In the genomic region with DNA sequence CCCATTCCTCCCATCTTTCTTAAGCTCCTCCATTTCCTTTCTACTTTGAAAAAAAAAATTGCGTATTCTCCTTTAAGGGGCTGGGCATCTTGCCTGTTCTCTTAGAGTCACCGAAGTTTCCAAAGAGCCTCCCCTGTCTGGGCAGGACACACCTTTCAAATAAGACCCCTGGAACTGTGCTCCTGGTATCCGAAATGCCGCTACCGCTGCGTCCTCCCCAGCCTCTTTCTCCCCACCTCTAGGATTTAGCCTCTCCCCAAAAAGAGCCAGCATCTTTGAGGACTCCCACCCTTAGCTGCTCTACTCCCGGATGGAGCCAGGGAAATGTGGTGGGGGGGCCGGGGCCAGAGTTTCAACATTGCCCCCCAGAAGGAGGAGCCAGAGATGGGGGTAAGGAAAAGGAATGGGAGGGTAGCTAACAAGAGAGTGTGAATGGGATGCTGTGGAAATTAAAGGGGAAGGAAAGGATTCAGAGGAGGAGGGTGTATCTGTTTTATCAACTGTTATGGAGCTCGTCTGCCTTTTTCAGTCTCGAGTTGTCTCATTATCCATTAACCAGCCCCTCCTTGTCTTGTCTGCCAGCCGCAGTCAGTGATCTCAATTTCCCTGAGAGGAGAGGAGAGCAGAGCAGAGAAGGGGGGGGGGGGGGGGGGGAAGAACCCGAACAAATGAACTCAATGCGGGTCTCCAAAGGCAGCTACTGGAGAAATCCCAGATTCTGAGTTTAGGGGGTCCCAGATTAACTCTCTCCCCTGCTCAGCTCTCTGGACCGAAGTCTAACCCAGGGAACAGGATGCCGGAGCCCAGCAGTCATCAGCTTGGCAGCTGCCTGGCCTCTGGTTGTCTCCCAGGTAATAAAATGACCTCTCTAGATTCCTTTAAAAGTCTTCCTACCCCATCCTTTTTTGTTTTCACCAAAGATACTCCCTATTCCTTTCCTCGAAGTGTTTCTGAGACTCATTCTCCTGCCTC, we compare ENCODE assay signal across 8 mouse cellular contexts. TPM values are rescaled to one million over a fixed set of nuclear protein-coding genes. Genes with fewer than 3 reads are reported as not detected.
DNase-seq lines count a peak whose midpoint lies in the region; ATAC-seq and TF ChIP-seq lines count a peak whose summit lies in the region.

Gene Mtmr11, plus strand, starts transcription at position 136 of the 972 bp plus-strand sequence.

- ATAC-seq in heart, embryonic 14.5 days (ENCODE audit: insufficient number of reproducible peaks, insufficient read depth, low FRiP score, low read depth), result no peak
- peak; percentile 19; the same call in 1 of the 2 replicates for ATAC-seq in midbrain, embryonic 14.5 days (ENCODE audit: low FRiP score, low TSS enrichment)
- no peak for ATAC-seq in monocyte, adult 5-6 weeks (replicated peaks; ENCODE audit: insufficient number of reproducible peaks, low FRiP score, low TSS enrichment, poor library complexity, severe bottlenecking)

- H3K9me3 ChIP-seq in heart, embryonic 14.5 days (ENCODE audit: control insufficient read depth, low read length), result no peaks in the 10 kb centered on the region
- H3K9me3 ChIP-seq in midbrain, embryonic 14.5 days (ENCODE audit: control insufficient read depth, low read length), result no peaks in the 10 kb centered on the region

- no peaks in the 10 kb centered on the region for H3K36me3 ChIP-seq in testis, adult 2 months (ENCODE audit: control insufficient read depth, insufficient read depth, low read length)
- H3K36me3 ChIP-seq in heart, embryonic 14.5 days (ENCODE audit: control insufficient read depth, insufficient read depth, low read length), result no peaks in the 10 kb centered on the region
- H3K36me3 ChIP-seq in midbrain, embryonic 14.5 days (ENCODE audit: control insufficient read depth, insufficient read depth, low read length), result no peaks in the 10 kb centered on the region

- H3K4me1 ChIP-seq in testis, adult 2 months (ENCODE audit: control insufficient read depth, insufficient read depth, low read length), result peaks cover 6% of the 10 kb centered on the region
- peaks cover 20 to 25% of the 10 kb centered on the region in 2 experiments for H3K4me1 ChIP-seq in heart, embryonic 14.5 days (ENCODE audit: control insufficient read depth in 2 of 2, insufficient read depth in 2 of 2, low read length in 2 of 2)
- peaks cover 10% of the 10 kb centered on the region for H3K4me1 ChIP-seq in midbrain, embryonic 14.5 days (ENCODE audit: control insufficient read depth, insufficient read depth, low read length)

- H3K27ac ChIP-seq in testis, adult 2 months (ENCODE audit: control insufficient read depth, insufficient read depth, low read depth, low read length), result peak within 1 kb of the TSS; percentile 28
- peak within 1 kb of the TSS; percentile 83 to 92 for H3K27ac ChIP-seq in heart, embryonic 14.5 days (replicated peaks in 1 of 2; ENCODE audit: control insufficient read depth in 1 of 2, insufficient read depth in 1 of 2, low read depth in 2 of 2, low read length in 2 of 2)
- H3K27ac ChIP-seq in midbrain, embryonic 14.5 days (replicated peaks; ENCODE audit: low read depth, low read length), result peak within 1 kb of the TSS; percentile 53

- peak within 1 kb of the TSS; percentile 70 for H3K9ac ChIP-seq in heart, embryonic 14.5 days (ENCODE audit: low read length)
- H3K9ac ChIP-seq in midbrain, embryonic 14.5 days (replicated peaks; ENCODE audit: low read length), result peak within 1 kb of the TSS; percentile 50

- no peak for TF ChIP-seq POLR2A in testis, adult 2 months (IDR thresholded peaks at IDR 0.05; ENCODE audit: control insufficient read depth, low read depth, low read length)

- H3K4me2 ChIP-seq in heart, embryonic 14.5 days (ENCODE audit: low read length), result peak within 1 kb of the TSS; percentile 94
- peak within 1 kb of the TSS; percentile 78 for H3K4me2 ChIP-seq in midbrain, embryonic 14.5 days (ENCODE audit: low read length)

- no peak for DNase-seq in testis, postnatal 14 days (ENCODE audit: low spot score)
- DNase-seq in cerebellum, postnatal 25 days, result peak; percentile 49 to 50
- peak; percentile 54 for DNase-seq in kidney, postnatal 10 days
- peak; percentile 47 for DNase-seq in midbrain, embryonic 14.5 days
- no peak for DNase-seq in right cerebral cortex, postnatal 14 days

- H3K27me3 ChIP-seq in testis, adult 2 months (ENCODE audit: control insufficient read depth, insufficient read depth, low read length), result no peaks in the 10 kb centered on the region
- H3K27me3 ChIP-seq in heart, embryonic 14.5 days (ENCODE audit: control insufficient read depth, insufficient read depth, low read length), result no peaks in the 10 kb centered on the region
- no peaks in the 10 kb centered on the region for H3K27me3 ChIP-seq in midbrain, embryonic 14.5 days (ENCODE audit: control insufficient read depth, insufficient read depth, low read length)

- 11% methylated on average over 16 of the region's 16 CpGs for WGBS in heart, embryonic 14.5 days
- WGBS in midbrain, embryonic 14.5 days, result 7% methylated on average over 16 of the region's 16 CpGs

- no peak for TF ChIP-seq CTCF in testis, adult 2 months (IDR thresholded peaks at IDR 0.05; ENCODE audit: control insufficient read depth, insufficient read depth, insufficient replicate concordance, low read depth, low read length)

- H3K4me3 ChIP-seq in testis, adult 2 months (ENCODE audit: control insufficient read depth, low read depth, low read length), result peak within 1 kb of the TSS; percentile 62
- H3K4me3 ChIP-seq in heart, embryonic 14.5 days (ENCODE audit: control insufficient read depth in 1 of 2, insufficient read depth in 1 of 2, low read depth in 1 of 2, low read length in 2 of 2), result peak within 1 kb of the TSS; percentile 47 to 51
- peak within 1 kb of the TSS; percentile 32 for H3K4me3 ChIP-seq in midbrain, embryonic 14.5 days (replicated peaks; ENCODE audit: low read depth, low read length)

RNA-seq across cellular contexts. Expression of gene Mtmr11, which starts in this region (rescaled TPM):
- polyA plus RNA-seq in testis, adult 2 months (2012; rRNA removed), result 0.93 and 1.1 TPM in 2 replicates
- 7.7 and 7.9 TPM in 2 replicates for polyA plus RNA-seq in heart, embryonic 14.5 days (2014; fragmentation: Nextera tagmentation; extraction: Ambion mirVana)
- 6.1 and 11.8 TPM in 2 replicates for polyA plus RNA-seq in midbrain, embryonic 14.5 days (2014; fragmentation: Nextera tagmentation; extraction: Ambion mirVana)
- 0.43 to 2.4 TPM in 2 of 3 replicates, not detected in the other for total RNA-seq in monocyte, adult 5-6 weeks (2017)

Comparison
In these comparisons a context has a peak if more than half of its experiments do, and no peak if none do; other contexts are left out.
1. H3K27ac ChIP-seq: peak in every context shown above with its lines; median percentile 88 in heart, embryonic 14.5 days; 53 in midbrain, embryonic 14.5 days; 28 in testis, adult 2 months.
2. DNase-seq: peak in cerebellum, postnatal 25 days (2 of 2), kidney, postnatal 10 days (single experiment) and midbrain, embryonic 14.5 days (single experiment); none in testis, postnatal 14 days (single experiment) and right cerebral cortex, postnatal 14 days (single experiment).
3. Peak in every context shown above with its lines, with median percentiles within 50 percentile points of each other: H3K4me3 ChIP-seq.